Mouse (Mus musculus) left cerebral cortex, adult 18-20 months (tissue): ENCODE data around the gene Tsc2. TPM values are rescaled to one million over a fixed set of nuclear protein-coding genes. Genes with fewer than 3 reads are reported as not detected.

Experiments used
- DNase-seq, 2 experiments: peaks; one replicate each; pipeline ENCODE4 v3.0.0; 2021 to 2022; ENCODE audit warnings: low spot score in 2 of 2, mixed read lengths in 1 of 2
- total RNA-seq, 2 experiments: library from RNA; stranded (reverse); gene quantifications; 2 replicates each; pipeline ENCODE4 v1.2.3; 2021

Gene Tsc2
- total RNA-seq, 2 experiments from 2014 or later: 136 to 153 TPM

- DNase-seq: no peak
These were observed 58.6 kb downstream of the Tsc2 start for GRCm38 (mm10) chr17:24573811-24574210.

GRCm38 (mm10) chr17:24572651-24573245 is 59.7 kb downstream of the Tsc2 start:
- no peak for DNase-seq

GRCm38 (mm10) chr17:24569837-24570236 is 62.6 kb downstream of the Tsc2 start:
- DNase-seq: no peak

GRCm38 (mm10) chr17:24567034-24567779 is 65.2 kb downstream of the Tsc2 start:
- DNase-seq: no peak

GRCm38 (mm10) chr17:24565792-24566191 is 66.6 kb downstream of the Tsc2 start:
- DNase-seq: no peak

GRCm38 (mm10) chr17:24565092-24565491 is 67.3 kb downstream of the Tsc2 start:
- DNase-seq: no peak

- DNase-seq: no peak
These were observed 68.0 kb downstream of the Tsc2 start for GRCm38 (mm10) chr17:24564422-24564821.

GRCm38 (mm10) chr17:24563638-24564037 is 68.8 kb downstream of the Tsc2 start:
- no peak for DNase-seq

- DNase-seq: no peak
These were observed 70.8 kb downstream of the Tsc2 start for GRCm38 (mm10) chr17:24561592-24561991.

GRCm38 (mm10) chr17:24560301-24561028 is 72.0 kb downstream of the Tsc2 start:
- no peak for DNase-seq

- no peak for DNase-seq
These were observed 73.3 kb downstream of the Tsc2 start for GRCm38 (mm10) chr17:24559146-24559545.

- no peak for DNase-seq
These were observed 73.8 kb downstream of the Tsc2 start for GRCm38 (mm10) chr17:24558600-24559099.

- DNase-seq: no peak
These were observed 75.3 kb downstream of the Tsc2 start for GRCm38 (mm10) chr17:24557091-24557490.

- DNase-seq: no peak
These were observed 81.4 kb downstream of the Tsc2 start for GRCm38 (mm10) chr17:24551050-24551444.

GRCm38 (mm10) chr17:24550416-24551049 is 81.9 kb downstream of the Tsc2 start:
- peak; percentile 70 to 81 for DNase-seq

GRCm38 (mm10) chr17:24549618-24550415 is 82.6 kb downstream of the Tsc2 start, which contains the start of gene Pkd1:
Pkd1 (plus strand) TSS chr17:24549834.
- DNase-seq: peak; percentile 97 to 99

- peak; percentile 56 to 62 for DNase-seq
These were observed 83.4 kb downstream of the Tsc2 start for GRCm38 (mm10) chr17:24548921-24549617.

- DNase-seq: no peak
These were observed 84.0 kb downstream of the Tsc2 start for GRCm38 (mm10) chr17:24548435-24548834.

GRCm38 (mm10) chr17:24546234-24546633 is 86.2 kb downstream of the Tsc2 start:
- DNase-seq: no peak
